Mouse (Mus musculus) fibroblast of lung, adult 2 months (primary cell): ENCODE measurements at regions not wholly inside any gene's neighbourhood (a gene's known extent, or its start where the extent isn't known, plus 50 kb on each side); places are given as distances from the start of the nearest gene placed in this dataset.
A peak's percentile ranks its signal among the peaks of the same experiment; 100 is the strongest.

Source experiments
- DNase-seq: peaks from one replicate; pipeline ENCODE4 v3.0.0-alpha.2; 2011; ENCODE audit warnings: low read depth

GRCm38 (mm10) chr3:156253172-156253934 lies 308.2 kb upstream of the Negr1 start:
- no peak for DNase-seq

- no peak for DNase-seq
Measured at GRCm38 (mm10) chr3:156256719-156257118, 304.9 kb upstream of the Negr1 start.

GRCm38 (mm10) chr3:156264654-156265053 lies 296.9 kb upstream of the Negr1 start:
- DNase-seq: no peak

- no peak for DNase-seq
Measured at GRCm38 (mm10) chr3:156267727-156268126, 293.9 kb upstream of the Negr1 start.

- DNase-seq: peak; percentile 62
Measured at GRCm38 (mm10) chr3:156299984-156300770, 261.4 kb upstream of the Negr1 start.

- no peak for DNase-seq
Measured at GRCm38 (mm10) chr3:156301302-156301701, 260.3 kb upstream of the Negr1 start.

GRCm38 (mm10) chr3:156301745-156302144 lies 259.8 kb upstream of the Negr1 start:
- no peak for DNase-seq

GRCm38 (mm10) chr3:156304174-156304573 lies 257.4 kb upstream of the Negr1 start:
- DNase-seq: no peak

GRCm38 (mm10) chr3:156305064-156305463 lies 256.5 kb upstream of the Negr1 start:
- no peak for DNase-seq

- no peak for DNase-seq
Measured at GRCm38 (mm10) chr3:156335033-156335793, 226.4 kb upstream of the Negr1 start.

GRCm38 (mm10) chr3:156341484-156341883 lies 220.1 kb upstream of the Negr1 start:
- no peak for DNase-seq

GRCm38 (mm10) chr3:156351727-156352126 lies 209.9 kb upstream of the Negr1 start:
- DNase-seq: no peak

GRCm38 (mm10) chr3:156353430-156353829 lies 208.2 kb upstream of the Negr1 start:
- no peak for DNase-seq

GRCm38 (mm10) chr3:156353841-156354473 lies 207.6 kb upstream of the Negr1 start:
- DNase-seq: no peak

GRCm38 (mm10) chr3:156368669-156369343 lies 192.8 kb upstream of the Negr1 start:
- no peak for DNase-seq

GRCm38 (mm10) chr3:156376717-156377116 lies 184.9 kb upstream of the Negr1 start:
- no peak for DNase-seq

GRCm38 (mm10) chr3:156382919-156383318 lies 178.7 kb upstream of the Negr1 start:
- no peak for DNase-seq

- DNase-seq: no peak
Measured at GRCm38 (mm10) chr3:156406136-156406535, 155.5 kb upstream of the Negr1 start.

GRCm38 (mm10) chr3:156407112-156407511 lies 154.5 kb upstream of the Negr1 start:
- no peak for DNase-seq

GRCm38 (mm10) chr3:156410126-156410525 lies 151.5 kb upstream of the Negr1 start:
- DNase-seq: no peak

GRCm38 (mm10) chr3:156412757-156413156 lies 148.8 kb upstream of the Negr1 start:
- no peak for DNase-seq
